Mouse (Mus musculus): ENCODE measurements around the gene Sla2. TPM values are rescaled to one million over a fixed set of nuclear protein-coding genes. Genes with fewer than 3 reads are reported as not detected.
"Not testable (repeated sequence)": the region's sequence is repeated elsewhere in the genome, so short reads cannot be mapped to it uniquely, and the experiment has no call there.

Gene Sla2
- polyA plus RNA-seq, 1 experiment from 2014 or later: 1.5 TPM

DNA sequence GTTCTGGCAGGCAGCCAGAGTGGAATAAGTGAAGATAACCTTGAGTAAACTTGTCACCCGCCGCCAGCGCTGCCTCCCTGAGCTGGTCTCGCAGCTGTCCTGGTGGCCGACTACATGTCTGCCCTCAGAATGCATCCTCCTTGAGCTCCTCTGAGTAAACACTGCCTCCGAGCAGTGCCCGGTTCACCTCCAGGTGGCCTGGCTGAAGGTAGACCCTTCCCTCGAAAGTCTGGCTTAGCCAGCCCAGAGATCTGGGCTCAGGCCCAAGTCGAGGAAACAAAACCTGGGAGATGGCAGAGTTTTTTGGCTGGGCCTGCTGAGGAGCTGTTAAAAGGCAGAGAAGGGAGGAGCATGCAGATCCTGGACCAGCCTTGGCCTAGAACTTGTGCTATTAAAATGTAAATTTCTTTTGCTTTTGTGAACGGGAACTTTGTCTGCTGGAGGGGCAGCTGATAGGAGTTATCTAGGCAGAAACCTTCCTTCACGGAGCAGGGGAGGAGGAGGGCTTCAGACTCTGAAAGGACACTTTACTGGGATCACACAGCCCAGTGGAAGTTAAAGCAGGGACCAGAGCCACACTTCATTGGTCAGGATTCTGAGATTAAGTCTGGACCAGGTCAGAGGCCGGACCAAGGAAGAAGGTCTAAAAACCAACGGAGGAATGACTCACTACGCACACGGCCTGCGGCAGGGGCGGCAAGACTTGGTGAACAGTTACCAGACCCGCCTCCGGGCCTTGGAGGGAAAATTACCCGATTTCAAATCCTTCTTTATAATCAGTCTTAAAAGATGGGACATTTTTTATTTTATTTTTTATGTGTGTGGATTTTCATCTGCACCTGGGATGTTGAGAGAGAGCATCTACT lies 44.9 kb downstream of the Sla2 start:
- 9% methylated on average over 20 of the region's 20 CpGs for WGBS (ENCODE audit: insufficient replicate concordance)
- Histone ChIP-seq H3K9me3 (replicated peaks; ENCODE audit: control insufficient read depth, low read length) (no peaks in the 10 kb centered on the region), H3K9ac (ENCODE audit: low read depth, low read length) (peak overlapping the region; percentile 70), H3K4me3 (ENCODE audit: low read depth, low read length) (peak overlapping the region; percentile 71), H3K4me2 (ENCODE audit: low read depth, low read length) (peak overlapping the region; percentile 92), H3K27ac (ENCODE audit: low read length) (peak overlapping the region; percentile 42), H3K4me1 (ENCODE audit: control insufficient read depth, low read depth, low read length) (peaks cover 33% of the 10 kb centered on the region), H3K36me3 (ENCODE audit: control insufficient read depth, insufficient read depth) (peaks cover 1% of the 10 kb centered on the region; the same call in 1 of the 2 replicates), H3K27me3 (ENCODE audit: control insufficient read depth, insufficient read depth, low read depth, low read length) (no peaks in the 10 kb centered on the region)
- ATAC-seq (ENCODE audit: low read depth): peak; percentile 8; the same call in 1 of the 2 replicates

DNA sequence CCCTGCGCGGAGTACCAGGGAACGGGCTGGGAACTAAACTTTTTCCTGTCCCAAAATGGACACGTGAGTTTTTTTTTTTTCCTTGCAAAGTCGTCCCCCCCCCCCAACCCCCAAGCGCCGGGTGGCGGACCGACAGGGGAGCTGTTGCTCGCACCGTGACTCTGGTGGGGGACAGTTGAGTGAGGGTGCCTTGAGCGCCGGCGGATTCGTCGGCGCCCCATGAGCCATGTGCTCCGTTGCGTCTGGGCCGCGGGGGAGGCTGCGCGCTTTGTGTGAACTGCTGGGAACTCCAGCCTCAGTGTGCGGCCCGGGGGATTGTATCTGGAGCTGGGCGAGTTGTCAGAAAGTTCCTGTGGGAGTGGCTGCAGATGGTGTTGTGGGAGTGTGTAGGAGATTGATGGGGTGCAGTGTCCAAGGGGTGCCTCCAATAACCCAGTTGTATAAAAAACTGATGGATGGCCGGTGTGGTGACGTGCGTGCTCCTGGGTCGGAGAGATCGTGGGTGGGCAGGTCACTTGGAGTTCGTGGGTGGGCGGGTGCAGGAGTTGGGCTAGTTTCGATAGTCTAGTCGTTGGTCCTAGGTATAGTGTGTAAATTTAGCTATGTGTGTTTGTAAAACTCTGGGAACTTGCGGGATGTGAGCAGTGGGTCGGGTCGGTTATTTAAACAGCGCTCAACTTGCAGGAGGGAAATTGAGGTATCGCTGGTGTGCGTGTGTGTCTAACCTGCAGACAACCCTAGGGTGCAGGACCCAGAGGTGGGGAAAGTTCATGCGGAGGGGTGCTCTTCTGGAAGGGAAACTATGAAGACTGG lies 45.8 kb downstream of the Sla2 start:
- Histone ChIP-seq H3K9ac (ENCODE audit: low read depth, low read length) (peak overlapping the region; percentile 70), H3K9me3 (replicated peaks; ENCODE audit: control insufficient read depth, low read length) (no peaks in the 10 kb centered on the region), H3K4me2 (ENCODE audit: low read depth, low read length) (peak overlapping the region; percentile 92), H3K36me3 (ENCODE audit: control insufficient read depth, insufficient read depth) (no peaks in the 10 kb centered on the region), H3K4me1 (ENCODE audit: control insufficient read depth, low read depth, low read length) (peaks cover 33% of the 10 kb centered on the region), H3K27me3 (ENCODE audit: control insufficient read depth, insufficient read depth, low read depth, low read length) (no peaks in the 10 kb centered on the region), H3K4me3 (ENCODE audit: low read depth, low read length) (peak overlapping the region; percentile 71), H3K27ac (ENCODE audit: low read length) (peak overlapping the region; percentile 67)
- WGBS (ENCODE audit: insufficient replicate concordance): under 1% methylated on average over 41 of the region's 42 CpGs
- ATAC-seq (ENCODE audit: low read depth): peak; percentile 14

DNA sequence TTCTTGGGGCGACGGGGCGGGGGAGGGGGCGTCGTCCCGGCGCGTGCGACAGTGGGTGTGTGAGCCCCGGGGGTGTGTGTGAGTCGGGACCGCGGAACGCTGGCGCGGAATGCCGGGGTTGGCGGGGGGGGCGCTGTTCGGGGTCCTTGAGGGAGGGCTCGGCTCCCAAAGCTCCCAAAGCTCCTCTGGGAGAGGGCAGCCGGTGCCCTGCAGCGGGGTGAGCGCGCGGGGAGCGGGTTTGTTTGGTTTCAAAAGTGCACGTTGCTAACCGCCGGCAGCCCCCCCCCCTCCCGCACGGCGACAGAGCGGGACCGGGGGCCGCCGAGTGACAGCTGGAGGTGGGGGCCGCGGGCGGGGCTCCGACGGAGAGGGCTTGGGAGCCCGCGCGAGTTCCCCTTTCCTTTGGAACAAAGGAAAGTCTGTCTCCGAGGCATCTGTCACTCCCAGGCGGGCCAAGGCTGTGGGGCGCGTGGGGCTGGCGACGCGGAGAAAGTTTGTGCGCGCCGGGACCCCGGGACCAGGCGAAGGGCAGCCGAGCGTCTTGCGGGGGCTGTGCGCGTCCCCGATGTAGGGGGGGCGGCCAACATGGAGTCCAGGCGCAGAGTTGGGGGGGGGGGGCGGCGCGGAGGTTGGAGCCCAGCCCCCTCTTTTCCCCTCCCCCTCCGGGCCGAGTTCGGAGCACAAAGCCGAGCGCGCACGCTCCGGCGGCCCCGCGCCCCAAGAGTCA lies 46.5 kb downstream of the Sla2 start:
- Histone ChIP-seq H3K27ac (ENCODE audit: low read length) (peak overlapping the region; percentile 67), H3K4me1 (ENCODE audit: control insufficient read depth, low read depth, low read length) (peaks cover 33% of the 10 kb centered on the region)
- ATAC-seq (ENCODE audit: low read depth): 0 out of 2 replicates have a peak, but pooled peaks have one; percentile 17

DNA sequence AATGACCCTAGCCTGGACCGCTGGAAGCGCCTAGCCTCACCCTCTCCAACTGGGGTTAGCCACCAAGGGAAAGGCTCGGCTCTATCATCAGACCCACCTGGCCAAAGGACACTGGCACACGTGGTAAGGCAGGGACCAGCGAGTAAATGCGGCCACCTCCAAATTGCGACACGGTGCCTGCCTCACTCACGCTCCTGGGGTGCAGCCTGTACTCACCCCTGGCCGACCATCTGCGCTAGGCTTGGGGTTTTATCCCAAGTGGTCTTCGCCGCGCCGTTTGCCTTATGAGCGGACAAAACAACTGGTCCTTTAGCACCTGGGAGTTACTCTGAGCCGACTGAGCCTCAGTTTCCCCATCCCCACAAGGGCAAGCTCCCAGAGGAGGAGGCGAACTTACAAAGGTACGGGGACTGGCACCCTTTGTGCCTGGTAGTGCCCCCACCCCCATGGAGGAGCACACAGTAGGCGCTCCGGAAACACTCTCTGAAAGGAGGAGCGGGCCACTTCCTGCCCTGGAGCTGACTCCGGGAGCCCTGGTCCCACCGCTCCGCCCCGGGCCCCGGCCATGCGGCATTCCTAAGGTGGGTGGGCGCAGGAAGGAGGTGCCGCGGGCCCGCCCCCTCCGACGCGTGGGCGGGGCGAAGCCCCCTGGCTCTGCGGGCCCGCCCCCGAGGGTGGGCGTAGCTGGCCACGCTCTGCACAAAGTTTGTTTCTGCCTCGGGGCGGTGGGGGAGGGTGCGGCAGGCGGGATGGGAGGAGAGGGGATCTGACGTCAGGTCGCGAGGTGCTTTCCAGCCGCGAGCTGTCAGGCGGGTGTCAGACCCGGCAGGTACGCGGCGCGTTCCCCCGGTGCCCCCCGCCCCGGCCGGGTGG lies 47.4 kb downstream of the Sla2 start, which contains the start of gene Tgif2:
Gene Tgif2 (plus strand): TSS at position 689 of the 873 bp plus-strand sequence.
- peak within 1 kb of the TSS; percentile 70 for H3K9ac ChIP-seq (ENCODE audit: low read depth, low read length)

More for the DNA sequence above, 46.5 kb downstream of the Sla2 start:
- Histone ChIP-seq H3K4me3 (ENCODE audit: low read depth, low read length) (peak overlapping the region; percentile 71), H3K9ac (ENCODE audit: low read depth, low read length) (peak overlapping the region; percentile 70), H3K9me3 (replicated peaks; ENCODE audit: control insufficient read depth, low read length) (no peaks in the 10 kb centered on the region), H3K36me3 (ENCODE audit: control insufficient read depth, insufficient read depth) (no peaks in the 10 kb centered on the region), H3K4me2 (ENCODE audit: low read depth, low read length) (peak overlapping the region; percentile 92), H3K27me3 (ENCODE audit: control insufficient read depth, insufficient read depth, low read depth, low read length) (no peaks in the 10 kb centered on the region)
- under 1% methylated on average over 64 of the region's 79 CpGs for WGBS (ENCODE audit: insufficient replicate concordance)

DNA sequence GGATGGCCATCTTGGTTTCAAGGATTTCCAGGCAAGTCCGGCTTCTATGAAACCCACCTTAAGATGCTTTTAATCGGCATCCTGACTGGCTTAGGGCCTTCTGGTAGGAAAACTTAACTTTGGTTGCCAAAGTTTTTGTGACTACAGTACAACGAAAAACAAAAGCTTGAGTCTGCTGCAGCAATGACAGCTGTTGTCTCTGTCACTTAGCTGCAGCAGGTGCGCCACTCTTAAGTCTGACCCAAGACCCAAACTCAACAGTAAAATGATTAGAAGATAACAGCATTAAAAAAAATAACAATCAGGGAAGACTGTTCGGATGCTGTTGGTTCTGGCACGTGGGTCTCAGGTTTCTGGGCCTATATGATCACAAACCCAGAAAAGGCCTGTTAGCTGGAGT lies 48.2 kb downstream of the Sla2 start:
- Histone ChIP-seq H3K9me3 (replicated peaks; ENCODE audit: control insufficient read depth, low read length) (no peaks in the 10 kb centered on the region), H3K27ac (ENCODE audit: low read length) (peak overlapping the region; percentile 64), H3K9ac (ENCODE audit: low read depth, low read length) (no peak overlapping the region), H3K4me1 (ENCODE audit: control insufficient read depth, low read depth, low read length) (peaks cover 33% of the 10 kb centered on the region), H3K27me3 (ENCODE audit: control insufficient read depth, insufficient read depth, low read depth, low read length) (no peaks in the 10 kb centered on the region), H3K36me3 (ENCODE audit: control insufficient read depth, insufficient read depth) (no peaks in the 10 kb centered on the region), H3K4me2 (ENCODE audit: low read depth, low read length) (peak overlapping the region; percentile 92), H3K4me3 (ENCODE audit: low read depth, low read length) (no peak overlapping the region)
- no peak for ATAC-seq (ENCODE audit: low read depth)
- WGBS (ENCODE audit: insufficient replicate concordance): 62% methylated on average over 6 of the region's 6 CpGs

More for the DNA sequence above, 47.4 kb downstream of the Sla2 start, which contains the start of gene Tgif2:
- Histone ChIP-seq H3K4me3 (ENCODE audit: low read depth, low read length) (peak within 1 kb of the TSS; percentile 71), H3K9me3 (replicated peaks; ENCODE audit: control insufficient read depth, low read length) (no peaks in the 10 kb centered on the region), H3K36me3 (ENCODE audit: control insufficient read depth, insufficient read depth) (no peaks in the 10 kb centered on the region), H3K4me1 (ENCODE audit: control insufficient read depth, low read depth, low read length) (peaks cover 33% of the 10 kb centered on the region), H3K4me2 (ENCODE audit: low read depth, low read length) (peak within 1 kb of the TSS; percentile 92), H3K27me3 (ENCODE audit: control insufficient read depth, insufficient read depth, low read depth, low read length) (no peaks in the 10 kb centered on the region), H3K27ac (ENCODE audit: low read length) (peak within 1 kb of the TSS; percentile 67)
- 3% methylated on average over 61 of the region's 61 CpGs for WGBS (ENCODE audit: insufficient replicate concordance)
- ATAC-seq (ENCODE audit: low read depth): peak; percentile 80

DNA sequence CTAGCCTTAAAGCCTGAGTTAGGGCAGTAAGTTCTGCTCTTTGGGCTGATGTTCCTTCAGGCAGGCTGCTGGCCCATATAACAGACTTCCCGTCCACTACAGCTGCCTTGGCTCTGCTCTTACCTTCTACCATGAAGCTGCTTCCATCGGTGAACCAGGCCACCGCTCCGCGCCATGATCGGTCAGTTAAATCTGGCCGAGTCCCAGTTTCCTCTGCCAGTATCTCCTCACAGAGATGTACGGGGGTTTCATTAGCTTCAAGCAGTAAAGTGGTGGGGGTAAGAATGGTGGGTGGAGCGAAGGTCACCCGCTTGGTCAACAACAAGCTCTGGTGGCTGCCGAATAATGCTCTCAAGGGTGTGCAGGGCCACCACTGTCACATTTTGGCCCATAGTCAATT lies 52.7 kb downstream of the Sla2 start:
- Histone ChIP-seq H3K9me3 (replicated peaks; ENCODE audit: control insufficient read depth, low read length) (peaks cover 11% of the 10 kb centered on the region; the same call in 1 of the 2 replicates), H3K27me3 (ENCODE audit: control insufficient read depth, insufficient read depth, low read depth, low read length) (no peaks in the 10 kb centered on the region), H3K4me2 (ENCODE audit: low read depth, low read length) (no peak overlapping the region), H3K36me3 (ENCODE audit: control insufficient read depth, insufficient read depth) (peaks cover 19% of the 10 kb centered on the region), H3K9ac (ENCODE audit: low read depth, low read length) (no peak overlapping the region), H3K27ac (ENCODE audit: low read length) (no peak overlapping the region), H3K4me1 (ENCODE audit: control insufficient read depth, low read depth, low read length) (peaks cover under 1% of the 10 kb centered on the region), H3K4me3 (ENCODE audit: low read depth, low read length) (no peak overlapping the region)
- WGBS (ENCODE audit: insufficient replicate concordance): 86% methylated on average over 11 of the region's 11 CpGs
- ATAC-seq (ENCODE audit: low read depth): no peak

DNA sequence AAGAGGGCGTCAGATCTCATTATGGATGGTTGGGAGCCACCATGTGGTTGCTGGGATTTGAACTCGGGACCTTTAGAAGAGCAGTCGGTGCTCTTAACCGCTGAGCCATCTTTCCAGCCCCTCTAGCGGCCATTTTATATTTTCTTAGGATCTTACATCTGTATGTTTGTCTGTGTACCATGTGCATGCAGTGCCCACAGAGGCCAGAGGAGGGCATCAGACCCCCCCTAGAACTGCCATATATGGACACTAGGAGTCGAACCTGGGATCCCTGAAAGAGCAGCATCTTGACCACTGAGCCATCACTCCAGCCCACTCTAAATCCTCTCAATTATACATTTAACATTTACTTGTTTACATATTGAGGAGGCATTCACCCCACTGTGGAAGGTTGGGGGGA lies 61.9 kb downstream of the Sla2 start:
- WGBS (ENCODE audit: insufficient replicate concordance): 70% methylated on average over 6 of the region's 6 CpGs
- not testable (repeated sequence) for H3K9ac ChIP-seq (ENCODE audit: low read depth, low read length); H3K27ac ChIP-seq (ENCODE audit: low read length); H3K9me3 ChIP-seq (replicated peaks; ENCODE audit: control insufficient read depth, low read length); H3K4me2 ChIP-seq (ENCODE audit: low read depth, low read length); H3K4me3 ChIP-seq (ENCODE audit: low read depth, low read length); H3K4me1 ChIP-seq (ENCODE audit: control insufficient read depth, low read depth, low read length); H3K36me3 ChIP-seq (ENCODE audit: control insufficient read depth, insufficient read depth); ATAC-seq (ENCODE audit: low read depth); H3K27me3 ChIP-seq (ENCODE audit: control insufficient read depth, insufficient read depth, low read depth, low read length)
